Mouse (Mus musculus) midbrain, postnatal 0 days (tissue): Measurements from ENCODE around the gene Dcbld1. TPM values are rescaled to one million over a fixed set of nuclear protein-coding genes. Genes with fewer than 3 reads are reported as not detected.

Source experiments
- ATAC-seq: fragments of 200-750 bp; cut with Nextera tagmentation; 2 replicates; pipeline ENCODE4 v1.8.0; 2017; ENCODE audit warnings: moderate number of reproducible peaks, mild to moderate bottlenecking, moderate TSS enrichment, moderate library complexity; ENCODE audit not compliant: low FRiP score
- DNase-seq: peaks from one replicate; pipeline ENCODE4 v3.0.0-alpha.2; 2015; ENCODE audit warnings: low spot score
- H3K27ac ChIP-seq: fragments of 300-500 bp; sonication (generic); 2 replicates; pipeline ENCODE4 v1.5.1; 2014; ENCODE audit warnings: low read depth, mild to moderate bottlenecking, low read length, mixed read lengths
- H3K27me3 ChIP-seq: fragments of 300-500 bp; sonication (generic); 2 replicates; pipeline ENCODE4 v1.6.1; 2014; ENCODE audit warnings: low read length, control low read depth, mixed read lengths; ENCODE audit not compliant: insufficient read depth
- H3K36me3 ChIP-seq: fragments of 300-500 bp; sonication (generic); 2 replicates; pipeline ENCODE4 v1.6.1; 2014; ENCODE audit warnings: low read length, control low read depth, mixed read lengths; ENCODE audit not compliant: insufficient read depth
- H3K4me1 ChIP-seq: fragments of 300-500 bp; sonication (generic); 2 replicates; pipeline ENCODE4 v1.6.1; 2014; ENCODE audit warnings: mild to moderate bottlenecking, control low read depth, antibody characterized with exemption, low read length, mixed read lengths; ENCODE audit not compliant: insufficient read depth
- H3K4me2 ChIP-seq: fragments of 300-500 bp; sonication (generic); 2 replicates; pipeline ENCODE4 v1.6.1; 2014; ENCODE audit warnings: low read depth, mild to moderate bottlenecking, low read length, mixed read lengths; ENCODE audit not compliant: poor library complexity, severe bottlenecking
- H3K4me3 ChIP-seq: fragments of 300-500 bp; sonication (generic); 2 replicates; pipeline ENCODE4 v1.5.1; 2014; ENCODE audit warnings: low read depth, mild to moderate bottlenecking, low read length, moderate library complexity
- H3K9ac ChIP-seq: fragments of 300-500 bp; sonication (generic); replicated peaks from 2 replicates; pipeline ENCODE4 v1.6.1; 2014; ENCODE audit warnings: mild to moderate bottlenecking, low read length, moderate library complexity, mixed read lengths; ENCODE audit not compliant: poor library complexity, severe bottlenecking
- H3K9me3 ChIP-seq: fragments of 300-500 bp; sonication (generic); 2 replicates; pipeline ENCODE4 v1.6.1; 2016; ENCODE audit warnings: low read length, control low read depth
- CTCF ChIP-seq: IDR thresholded peaks from 2 replicates; pipeline ENCODE4 v1.5.1; 2016; ENCODE audit warnings: antibody characterized with exemption, mild to moderate bottlenecking
- WGBS: fragments of 180-500 bp; shearing (Covaris S2); extraction: QIAGEN DNeasy Blood & Tissue Kit; methylation state at CpG from one replicate; pipeline ENCODE4 v1.1.7; 2014; 5-methylcytosine and 5-hydroxymethylcytosine counted together
- polyA plus RNA-seq: library from polyadenylated mRNA; unstranded; fragments of >200 nt; fragmentation: Nextera tagmentation; extraction: Ambion mirVana; gene quantifications from 2 replicates; pipeline ENCODE4 v1.2.1, GENCODE M21; 2015
- total RNA-seq: library from RNA; depleted of rRNA; stranded (reverse); fragments of >200 nt; gene quantifications from 2 replicates; pipeline ENCODE4 v1.2.3, GENCODE M21; 2014

The Dcbld1 gene
- total and polyA plus RNA-seq, 2 experiments from 2014 or later, result 11.8 to 20.5 TPM

- no peak for TF ChIP-seq CTCF
- no peaks in the 10 kb centered on the region for H3K9me3 ChIP-seq
- H3K9ac ChIP-seq, result no peak overlapping the region
- ATAC-seq, result no peak
- H3K4me2 ChIP-seq, result peak overlapping the region; percentile 90
- no peak overlapping the region for H3K27ac ChIP-seq
- no peak for DNase-seq
- no peaks in the 10 kb centered on the region for H3K4me1 ChIP-seq
- H3K36me3 ChIP-seq, result no peaks in the 10 kb centered on the region
- peak overlapping the region; percentile 88 for H3K4me3 ChIP-seq
- 7% methylated on average over 7 of the region's 7 CpGs for WGBS
- no peaks in the 10 kb centered on the region for H3K27me3 ChIP-seq
These were observed 1.2 kb downstream of the Dcbld1 start for GRCm38 (mm10) chr10:52234654-52234981.

GRCm38 (mm10) chr10:52235461-52235860 is 2.0 kb downstream of the Dcbld1 start:
- Histone ChIP-seq H3K27ac (no peak overlapping the region), H3K36me3 (no peaks in the 10 kb centered on the region), H3K27me3 (no peaks in the 10 kb centered on the region), H3K4me3 (no peak overlapping the region; the same call in 1 of the 2 replicates), H3K9ac (no peak overlapping the region), H3K4me1 (no peaks in the 10 kb centered on the region), H3K9me3 (no peaks in the 10 kb centered on the region), H3K4me2 (no peak overlapping the region)
- no peak for TF ChIP-seq CTCF
- DNase-seq, result no peak
- 84% methylated on average over 5 of the region's 5 CpGs for WGBS
- ATAC-seq, result no peak

GRCm38 (mm10) chr10:52242015-52242414 is 8.6 kb downstream of the Dcbld1 start:
- no peaks in the 10 kb centered on the region for H3K9me3 ChIP-seq
- no peaks in the 10 kb centered on the region for H3K36me3 ChIP-seq
- no peak overlapping the region for H3K27ac ChIP-seq
- no peak overlapping the region for H3K4me3 ChIP-seq
- no peaks in the 10 kb centered on the region for H3K4me1 ChIP-seq
- no peak for DNase-seq
- 94% methylated on average over 5 of the region's 5 CpGs for WGBS
- H3K9ac ChIP-seq, result no peak overlapping the region
- no peak overlapping the region for H3K4me2 ChIP-seq
- no peaks in the 10 kb centered on the region for H3K27me3 ChIP-seq
- TF ChIP-seq CTCF, result no peak
- no peak for ATAC-seq

- H3K36me3 ChIP-seq, result no peaks in the 10 kb centered on the region
- ATAC-seq, result no peak
- no peaks in the 10 kb centered on the region for H3K4me1 ChIP-seq
- no peaks in the 10 kb centered on the region for H3K27me3 ChIP-seq
- WGBS, result 47% methylated on average over 7 of the region's 7 CpGs
- no peak overlapping the region for H3K9ac ChIP-seq
- H3K27ac ChIP-seq, result no peak overlapping the region
- no peaks in the 10 kb centered on the region for H3K9me3 ChIP-seq
- DNase-seq, result no peak
- H3K4me3 ChIP-seq, result no peak overlapping the region
- H3K4me2 ChIP-seq, result no peak overlapping the region
- no peak for TF ChIP-seq CTCF
These were observed 9.4 kb downstream of the Dcbld1 start for GRCm38 (mm10) chr10:52242680-52243323.

GRCm38 (mm10) chr10:52246207-52246606 is 12.8 kb downstream of the Dcbld1 start:
- Histone ChIP-seq H3K27me3 (no peaks in the 10 kb centered on the region), H3K27ac (no peak overlapping the region)
- WGBS, result 41% methylated on average over 3 of the region's 3 CpGs

GRCm38 (mm10) chr10:52252240-52252639 is 18.8 kb downstream of the Dcbld1 start:
- DNase-seq (no peak), ATAC-seq (no peak)
- Histone ChIP-seq H3K9me3 (no peaks in the 10 kb centered on the region), H3K27me3 (no peaks in the 10 kb centered on the region), H3K4me3 (no peak overlapping the region), H3K36me3 (no peaks in the 10 kb centered on the region), H3K9ac (no peak overlapping the region), H3K4me1 (no peaks in the 10 kb centered on the region), H3K4me2 (no peak overlapping the region), H3K27ac (no peak overlapping the region)
- WGBS, result 88% methylated on average over 1 of the region's 1 CpGs
- no peak for TF ChIP-seq CTCF

More at GRCm38 (mm10) chr10:52246207-52246606, 12.8 kb downstream of the Dcbld1 start:
- no peak for TF ChIP-seq CTCF
- no peaks in the 10 kb centered on the region for H3K36me3 ChIP-seq
- H3K4me3 ChIP-seq, result no peak overlapping the region
- no peak overlapping the region for H3K4me2 ChIP-seq
- H3K4me1 ChIP-seq, result no peaks in the 10 kb centered on the region
- H3K9ac ChIP-seq, result no peak overlapping the region
- no peak for DNase-seq
- no peaks in the 10 kb centered on the region for H3K9me3 ChIP-seq
- ATAC-seq, result no peak
